Mouse (Mus musculus) heart, embryonic 14.5 days (tissue): Measurements from ENCODE around the gene Sae1. TPM values are rescaled to one million over a fixed set of nuclear protein-coding genes. Genes with fewer than 3 reads are reported as not detected.
"Not testable (repeated sequence)": the region's sequence is repeated elsewhere in the genome, so short reads cannot be mapped to it uniquely, and the experiment has no call there.

Experiments
- ATAC-seq: fragments of 200-750 bp; cut with Nextera tagmentation; 2 replicates; pipeline ENCODE4 v1.8.0; 2017; ENCODE audit warnings: low read depth, moderate TSS enrichment; ENCODE audit not compliant: insufficient number of reproducible peaks, insufficient read depth, low FRiP score
- H3K27ac ChIP-seq, 2 experiments: fragments of 200-500 bp in 1 of 2; fragments of 300-500 bp in 1 of 2; sonication (generic) in 1 of 2; replicated peaks in 1 of 2; 2 replicates each; pipeline ENCODE4 v1.5.1; 2012 to 2014; ENCODE audit warnings: low read depth in 2 of 2, low read length in 2 of 2, control low read depth in 1 of 2, mild to moderate bottlenecking in 1 of 2, mixed read lengths in 1 of 2; ENCODE audit not compliant: control insufficient read depth in 1 of 2, insufficient read depth in 1 of 2
- H3K27me3 ChIP-seq: fragments of 300-500 bp; sonication (generic); 2 replicates; pipeline ENCODE4 v1.6.1; 2014; ENCODE audit warnings: mild to moderate bottlenecking, low read length, control low read depth; ENCODE audit not compliant: control insufficient read depth, insufficient read depth
- H3K36me3 ChIP-seq: fragments of 300-500 bp; sonication (generic); 2 replicates; pipeline ENCODE4 v1.6.1; 2014; ENCODE audit warnings: mild to moderate bottlenecking, control low read depth, low read length, mixed read lengths; ENCODE audit not compliant: control insufficient read depth, insufficient read depth
- H3K4me1 ChIP-seq, 2 experiments: fragments of 200-500 bp in 1 of 2; fragments of 300-500 bp in 1 of 2; sonication (generic) in 1 of 2; 2 replicates each; pipeline ENCODE4 v1.6.1; 2012 to 2014; ENCODE audit warnings: low read length in 2 of 2, control low read depth in 1 of 2, mixed read lengths in 1 of 2; ENCODE audit not compliant: control insufficient read depth in 2 of 2, insufficient read depth in 2 of 2
- H3K4me2 ChIP-seq: fragments of 300-500 bp; sonication (generic); 2 replicates; pipeline ENCODE4 v1.6.1; 2014; ENCODE audit warnings: mild to moderate bottlenecking, low read length
- H3K4me3 ChIP-seq, 2 experiments: fragments of 200-500 bp in 1 of 2; fragments of 300-500 bp in 1 of 2; sonication (generic) in 1 of 2; 2 replicates each; pipeline ENCODE4 v1.5.1; 2012 to 2014; ENCODE audit warnings: low read length in 2 of 2, mild to moderate bottlenecking in 2 of 2, control low read depth in 1 of 2, low read depth in 1 of 2, moderate library complexity in 1 of 2; ENCODE audit not compliant: control insufficient read depth in 1 of 2, insufficient read depth in 1 of 2
- H3K9ac ChIP-seq: fragments of 300-500 bp; sonication (generic); 2 replicates; pipeline ENCODE4 v1.6.1; 2014; ENCODE audit warnings: mild to moderate bottlenecking, low read length
- H3K9me3 ChIP-seq: fragments of 300-500 bp; sonication (generic); 2 replicates; pipeline ENCODE4 v1.6.1; 2016; ENCODE audit warnings: low read length, control low read depth; ENCODE audit not compliant: control insufficient read depth
- WGBS: fragments of 180-500 bp; shearing (Covaris S2); extraction: QIAGEN DNeasy Blood & Tissue Kit; methylation state at CpG from one replicate; pipeline ENCODE4 v1.1.7; 2014; 5-methylcytosine and 5-hydroxymethylcytosine counted together
- polyA plus RNA-seq: library from polyadenylated mRNA; unstranded; fragments of >200 nt; fragmentation: Nextera tagmentation; extraction: Ambion mirVana; gene quantifications from 2 replicates; pipeline ENCODE4 v1.2.1, GENCODE M21; 2014

Sae1 gene
- polyA plus RNA-seq, 1 experiment from 2014 or later, result 179 TPM

GRCm38 (mm10) chr7:16307141-16307540 is 80.5 kb downstream of the Sae1 start:
- not testable (repeated sequence) for H3K9ac ChIP-seq, H3K27ac ChIP-seq, H3K27me3 ChIP-seq, H3K36me3 ChIP-seq, ATAC-seq, H3K4me2 ChIP-seq, H3K4me3 ChIP-seq, H3K9me3 ChIP-seq
- 75% methylated on average over 6 of the region's 6 CpGs for WGBS
- H3K4me1 ChIP-seq, result peaks cover 7 to 20% of the 10 kb centered on the region in 2 experiments; a peak in 3 of 4 replicates

- 1% methylated on average over 51 of the region's 52 CpGs for WGBS
- H3K27me3 ChIP-seq, result no peaks in the 10 kb centered on the region
- peaks cover 12 to 26% of the 10 kb centered on the region in 2 experiments for H3K4me1 ChIP-seq
- H3K27ac ChIP-seq, result no peak overlapping the region; a peak in 1 of 4 replicates
- peak overlapping the region; percentile 86 for H3K4me2 ChIP-seq
- no peaks in the 10 kb centered on the region for H3K9me3 ChIP-seq
- peak; percentile 59 for ATAC-seq
- no peaks in the 10 kb centered on the region for H3K36me3 ChIP-seq
- H3K9ac ChIP-seq, result peak overlapping the region; percentile 63
- peak overlapping the region; percentile 45 to 49 for H3K4me3 ChIP-seq
Observed at GRCm38 (mm10) chr7:16299419-16300035, 88.1 kb downstream of the Sae1 start.

- WGBS, result 69% methylated on average over 5 of the region's 5 CpGs
- H3K27ac ChIP-seq, result no peak overlapping the region
- H3K4me3 ChIP-seq, result no peak overlapping the region
- no peak overlapping the region for H3K9ac ChIP-seq
- H3K27me3 ChIP-seq, result no peaks in the 10 kb centered on the region
- H3K36me3 ChIP-seq, result no peaks in the 10 kb centered on the region
- H3K4me1 ChIP-seq, result peaks cover 12 to 26% of the 10 kb centered on the region in 2 experiments
- H3K9me3 ChIP-seq, result no peaks in the 10 kb centered on the region
- no peak for ATAC-seq
- peak overlapping the region; percentile 86; the same call in 1 of the 2 replicates for H3K4me2 ChIP-seq
Observed at GRCm38 (mm10) chr7:16298927-16299326, 88.7 kb downstream of the Sae1 start.

GRCm38 (mm10) chr7:16297616-16298015 is 90.0 kb downstream of the Sae1 start:
- Histone ChIP-seq H3K36me3 (no peaks in the 10 kb centered on the region), H3K9ac (peak overlapping the region; percentile 61; the same call in 1 of the 2 replicates), H3K4me1 (peaks cover 12 to 26% of the 10 kb centered on the region in 2 experiments), H3K27me3 (no peaks in the 10 kb centered on the region), H3K9me3 (no peaks in the 10 kb centered on the region), H3K4me3 (no peak overlapping the region), H3K27ac (peak overlapping the region in 1 of 2 experiments; percentile 88; a peak in 1 of 4 replicates), H3K4me2 (no peak overlapping the region)
- no peak for ATAC-seq
- 62% methylated on average over 2 of the region's 2 CpGs for WGBS

GRCm38 (mm10) chr7:16296766-16297390 is 90.7 kb downstream of the Sae1 start:
- H3K27ac ChIP-seq, result peak overlapping the region; percentile 86 to 88
- H3K4me2 ChIP-seq, result peak overlapping the region; percentile 79
- no peaks in the 10 kb centered on the region for H3K36me3 ChIP-seq
- peak overlapping the region; percentile 61 for H3K9ac ChIP-seq
- H3K9me3 ChIP-seq, result no peaks in the 10 kb centered on the region
- H3K4me3 ChIP-seq, result peak overlapping the region; percentile 24 to 46
- ATAC-seq, result peak; percentile 31
- no peaks in the 10 kb centered on the region for H3K27me3 ChIP-seq
- peaks cover 12 to 26% of the 10 kb centered on the region in 2 experiments for H3K4me1 ChIP-seq
- WGBS, result under 1% methylated on average over 21 of the region's 22 CpGs

- H3K4me2 ChIP-seq, result peak overlapping the region; percentile 79
- ATAC-seq, result no peak
- no peak overlapping the region for H3K9ac ChIP-seq
- WGBS, result 30% methylated on average over 2 of the region's 2 CpGs
- H3K27ac ChIP-seq, result peak overlapping the region; percentile 63 to 88
- peaks cover 12 to 26% of the 10 kb centered on the region in 2 experiments for H3K4me1 ChIP-seq
- H3K9me3 ChIP-seq, result no peaks in the 10 kb centered on the region
- 0 out of 4 replicates have a peak overlapping the region, but pooled peaks of 1 of the 2 experiments have one; percentile 24 for H3K4me3 ChIP-seq
- no peaks in the 10 kb centered on the region for H3K36me3 ChIP-seq
- no peaks in the 10 kb centered on the region for H3K27me3 ChIP-seq
Observed at GRCm38 (mm10) chr7:16296146-16296545, 91.5 kb downstream of the Sae1 start.

- Histone ChIP-seq H3K27ac (peak overlapping the region; percentile 88 to 98), H3K9ac (peak overlapping the region; percentile 67), H3K9me3 (no peaks in the 10 kb centered on the region), H3K4me2 (peak overlapping the region; percentile 79), H3K4me3 (peak overlapping the region; percentile 53 to 58), H3K36me3 (no peaks in the 10 kb centered on the region), H3K27me3 (no peaks in the 10 kb centered on the region), H3K4me1 (peaks cover 12 to 26% of the 10 kb centered on the region in 2 experiments)
- peak; percentile 57 for ATAC-seq
- WGBS, result 2% methylated on average over 31 of the region's 41 CpGs
Observed at GRCm38 (mm10) chr7:16295321-16295900, 92.2 kb downstream of the Sae1 start.
